Mouse (Mus musculus) ES-E14 (cell line): Measurements from ENCODE around the gene Ltbp1. TPM values are rescaled to one million over a fixed set of nuclear protein-coding genes. Genes with fewer than 3 reads are reported as not detected.

Experiments
- DNase-seq: peaks from one replicate; pipeline ENCODE4 v3.0.0-alpha.2; 2013; ENCODE audit warnings: low read depth, low spot score
- H3K27ac ChIP-seq: 2 replicates; pipeline ENCODE4 v1.5.1; 2012; ENCODE audit warnings: low read depth, mild to moderate bottlenecking, low read length, moderate library complexity, mixed read lengths; ENCODE audit not compliant: poor library complexity, insufficient read depth, severe bottlenecking
- H3K36me3 ChIP-seq: 2 replicates; pipeline ENCODE4 v1.6.1; 2012; ENCODE audit warnings: mild to moderate bottlenecking, low read length, moderate library complexity, mixed read lengths; ENCODE audit not compliant: control insufficient read depth, poor library complexity, insufficient read depth, severe bottlenecking
- H3K4me1 ChIP-seq, 2 experiments: fragments of 150-350 bp in 1 of 2; sonication (generic) in 1 of 2; 2 replicates each; pipeline ENCODE4 v1.6.1; 2012; ENCODE audit warnings: low read length in 2 of 2, mild to moderate bottlenecking in 1 of 2, mixed read lengths in 1 of 2; ENCODE audit not compliant: control insufficient read depth in 2 of 2, insufficient read depth in 2 of 2, poor library complexity in 1 of 2
- H3K4me3 ChIP-seq, 2 experiments: fragments of 150-350 bp in 1 of 2; sonication (generic) in 1 of 2; 2 replicates each; pipeline ENCODE4 v1.5.1; 2012; ENCODE audit warnings: low read length in 2 of 2, low read depth in 1 of 2, mild to moderate bottlenecking in 1 of 2, mixed read lengths in 1 of 2; ENCODE audit not compliant: insufficient read depth in 1 of 2, poor library complexity in 1 of 2, severe bottlenecking in 1 of 2
- H3K9ac ChIP-seq: 2 replicates; pipeline ENCODE4 v1.6.1; 2012; ENCODE audit warnings: low read depth, mild to moderate bottlenecking, low read length, mixed read lengths; ENCODE audit not compliant: poor library complexity, insufficient read depth, severe bottlenecking
- H3K9me3 ChIP-seq: fragments of 150-350 bp; sonication (generic); 2 replicates; pipeline ENCODE4 v1.6.1; 2012; ENCODE audit warnings: low read depth, mild to moderate bottlenecking, low read length; ENCODE audit not compliant: control insufficient read depth, insufficient read depth
- CHD2 ChIP-seq: IDR thresholded peaks from 2 replicates; pipeline ENCODE4 v1.6.1; 2014; ENCODE audit warnings: mild to moderate bottlenecking, low read depth, low read length, inconsistent platforms
- HCFC1 ChIP-seq: IDR thresholded peaks from 2 replicates; pipeline ENCODE4 v1.6.1; 2012; ENCODE audit warnings: low read length, inconsistent platforms, borderline replicate concordance; ENCODE audit not compliant: insufficient read depth
- MAFK ChIP-seq: IDR thresholded peaks from 2 replicates; pipeline ENCODE4 v1.6.1; 2014; ENCODE audit warnings: mild to moderate bottlenecking, low read depth, low read length, inconsistent platforms; ENCODE audit not compliant: insufficient read depth
- ZC3H11A ChIP-seq: IDR thresholded peaks from 2 replicates; pipeline ENCODE4 v1.6.1; 2012; ENCODE audit warnings: low read depth, mild to moderate bottlenecking, inconsistent platforms, low read length, borderline replicate concordance
- ZNF384 ChIP-seq: IDR thresholded peaks from 2 replicates; pipeline ENCODE4 v1.6.1; 2012; ENCODE audit warnings: low read depth, low read length, inconsistent platforms
- in situ Hi-C, 2 experiments: fragments of 600-800 bp; cut with MboI; formaldehyde crosslinking; loops; one replicate each; pipeline ENCODE4 v1.15.1; 2025; ENCODE audit warnings: low sequenced_read_pairs in 2 of 2, inconsistent platforms in 1 of 2; ENCODE audit not compliant: unreplicated experiment in 2 of 2
- total RNA-seq: library from RNA; depleted of rRNA; stranded (reverse); fragments of 300-350 nt; gene quantifications from 2 replicates; pipeline ENCODE4 v1.2.3, GENCODE M21; 2012

Ltbp1 gene
- total RNA-seq, 1 experiment = 25.2 TPM

- no peaks in the 10 kb centered on the region for H3K36me3 ChIP-seq
- no peak overlapping the region for H3K27ac ChIP-seq
- in situ Hi-C loops = no loop called here
- DNase-seq = no peak
- H3K9me3 ChIP-seq = no peaks in the 10 kb centered on the region
- H3K4me1 ChIP-seq = peaks cover 0 to 4% of the 10 kb centered on the region in 2 experiments; a peak in 1 of 4 replicates
- no peak for TF ChIP-seq HCFC1
- no peak overlapping the region for H3K4me3 ChIP-seq
- H3K9ac ChIP-seq = no peak overlapping the region
These were observed 232.1 kb downstream of the Ltbp1 start for GRCm38 (mm10) chr17:75237456-75237855.

DNA sequence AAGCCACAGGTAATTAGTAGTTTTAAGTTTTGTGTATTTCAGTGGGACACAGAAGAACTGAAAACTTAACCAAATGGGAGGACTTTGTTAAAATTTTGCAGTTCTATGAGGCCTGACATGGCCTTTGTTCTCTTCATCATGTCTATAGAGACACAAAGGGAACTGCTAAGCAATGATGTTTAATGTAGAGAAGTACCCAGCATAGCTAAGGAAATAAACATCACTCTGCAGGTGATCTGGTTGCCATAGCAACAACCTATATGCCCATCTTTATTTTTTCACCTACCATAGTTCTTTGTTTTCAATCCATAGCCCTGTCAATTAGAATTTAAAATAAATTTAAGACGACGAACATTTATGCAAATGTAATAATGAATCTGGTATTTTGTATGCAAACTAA is 233.3 kb downstream of the Ltbp1 start:
- TF ChIP-seq CHD2 = no peak
- TF ChIP-seq MAFK = no peak
- TF ChIP-seq ZNF384 = no peak
- no peak for TF ChIP-seq ZC3H11A
- TF ChIP-seq HCFC1 = no peak
- DNase-seq = no peak
- in situ Hi-C loops = no loop called here
- Histone ChIP-seq H3K4me1 (no peaks in the 10 kb centered on the region), H3K36me3 (no peaks in the 10 kb centered on the region), H3K4me3 (no peak overlapping the region), H3K9me3 (no peaks in the 10 kb centered on the region), H3K9ac (no peak overlapping the region), H3K27ac (no peak overlapping the region)

GRCm38 (mm10) chr17:75239545-75239944 is 234.2 kb downstream of the Ltbp1 start:
- no peak overlapping the region for H3K4me3 ChIP-seq
- H3K9me3 ChIP-seq = no peaks in the 10 kb centered on the region
- no peak for DNase-seq
- H3K4me1 ChIP-seq = no peaks in the 10 kb centered on the region
- H3K36me3 ChIP-seq = no peaks in the 10 kb centered on the region
- no peak overlapping the region for H3K9ac ChIP-seq
- in situ Hi-C loops = no loop called here
- no peak overlapping the region for H3K27ac ChIP-seq
- TF ChIP-seq ZC3H11A (no peak), MAFK (no peak), CHD2 (no peak), HCFC1 (no peak), ZNF384 (no peak)

DNA sequence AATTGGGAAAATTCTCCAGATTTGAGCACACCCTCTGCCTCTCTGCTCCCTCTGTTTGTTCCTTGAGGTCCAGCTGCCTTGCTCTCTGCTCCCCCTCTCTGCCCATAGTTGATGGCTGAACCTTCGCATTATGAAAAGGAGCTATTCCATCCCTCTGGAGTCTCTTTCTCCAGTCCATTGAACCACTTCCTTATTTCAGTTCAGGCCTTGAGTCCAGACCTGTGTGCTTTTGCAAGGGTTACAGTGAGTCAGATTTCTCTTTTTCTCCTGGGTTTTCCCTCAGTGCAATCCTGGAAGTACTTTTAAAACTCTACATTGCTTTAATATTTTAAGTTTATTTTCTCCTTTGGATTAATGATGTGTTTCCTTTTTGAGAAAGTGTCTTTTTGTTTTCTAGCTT is 236.7 kb downstream of the Ltbp1 start:
- H3K9me3 ChIP-seq = no peaks in the 10 kb centered on the region
- DNase-seq = no peak
- no peaks in the 10 kb centered on the region for H3K36me3 ChIP-seq
- in situ Hi-C loops = no loop called here
- TF ChIP-seq CHD2 = no peak
- TF ChIP-seq MAFK = no peak
- no peak for TF ChIP-seq ZC3H11A
- no peaks in the 10 kb centered on the region for H3K4me1 ChIP-seq
- H3K9ac ChIP-seq = no peak overlapping the region
- H3K4me3 ChIP-seq = no peak overlapping the region
- no peak overlapping the region for H3K27ac ChIP-seq

- H3K4me1 ChIP-seq = no peaks in the 10 kb centered on the region
- H3K4me3 ChIP-seq = no peak overlapping the region
- in situ Hi-C loops = no loop called here
- TF ChIP-seq CHD2 (no peak), MAFK (no peak), HCFC1 (no peak), ZNF384 (no peak), ZC3H11A (no peak)
- H3K9ac ChIP-seq = no peak overlapping the region
- no peaks in the 10 kb centered on the region for H3K36me3 ChIP-seq
- H3K9me3 ChIP-seq = no peaks in the 10 kb centered on the region
- no peak overlapping the region for H3K27ac ChIP-seq
- DNase-seq = no peak
These were observed 237.9 kb downstream of the Ltbp1 start for GRCm38 (mm10) chr17:75243221-75243620.
